19 mouse cellular contexts compared by ENCODE assay signal in genomic region chr13:90913675-90914192, GRCm38 (mm10). TPM values are rescaled to one million over a fixed set of nuclear protein-coding genes. Genes with fewer than 3 reads are reported as not detected.
DNase-seq lines count a peak whose midpoint lies in the region; ATAC-seq lines count a peak whose summit lies in the region.
"Had no signal": no experiment of that assay in that cellular context is flagged by ENCODE, and none has a peak within 500 bp of the region (broad histone marks: within the 10 kb centered on the region; RNA-seq: fewer than 3 reads in every experiment).

No protein-coding gene starts in this region.

- intact Hi-C loops in left cerebral cortex, postnatal 25 days (cut with DNase I): no loop called here
- intact Hi-C loops in left cerebral cortex, postnatal 4 days (cut with DNase I): no loop called here

- H3K36me3 ChIP-seq in forebrain, embryonic 11.5 days (ENCODE audit: control insufficient read depth, insufficient read depth, low read length): no peaks in the 10 kb centered on the region
- no peaks in the 10 kb centered on the region for H3K36me3 ChIP-seq in hindbrain, embryonic 14.5 days (replicated peaks; ENCODE audit: control insufficient read depth, insufficient read depth)
- H3K36me3 ChIP-seq in midbrain, embryonic 16.5 days (ENCODE audit: control insufficient read depth, insufficient read depth, low read length): no peaks in the 10 kb centered on the region
- H3K36me3 ChIP-seq: embryonic facial prominence, embryonic 13.5 days; lung, embryonic 15.5 days had no signal

- ATAC-seq in forebrain, embryonic 11.5 days (replicated peaks; ENCODE audit: low FRiP score): peak; percentile 8; the same call in 1 of the 2 replicates
- 0 out of 2 replicates have a peak, but pooled peaks have one; percentile 19 for ATAC-seq in hindbrain, embryonic 14.5 days (ENCODE audit: low FRiP score)
- ATAC-seq in midbrain, embryonic 16.5 days: peak; percentile 46
- ATAC-seq: activated CD4-positive, CD25-positive, alpha-beta regulatory T cell, adult 4 months; CD4-positive, CD25-positive, alpha-beta regulatory T cell, adult 4 months; inflammation-experienced regulatory T-cells, adult 6 months had no signal

- no peak overlapping the region for H3K4me2 ChIP-seq in forebrain, embryonic 11.5 days (ENCODE audit: low read depth, low read length, severe bottlenecking)
- peak overlapping the region; percentile 4; the same call in 1 of the 2 replicates for H3K4me2 ChIP-seq in hindbrain, embryonic 14.5 days (replicated peaks)
- H3K4me2 ChIP-seq in midbrain, embryonic 16.5 days (ENCODE audit: low read length): peak overlapping the region; percentile 23; the same call in 1 of the 2 replicates
- H3K4me2 ChIP-seq: embryonic facial prominence, embryonic 13.5 days; lung, embryonic 15.5 days had no signal

- DNase-seq in left cerebral cortex, postnatal 25 days (ENCODE audit: low spot score in 2 of 2): peak; percentile 31 to 36
- no peak for DNase-seq in left cerebral cortex, postnatal 4 days
- DNase-seq in forebrain, embryonic 11.5 days (ENCODE audit: low spot score): no peak
- DNase-seq in hindbrain, embryonic 14.5 days (ENCODE audit: low spot score): no peak
- DNase-seq in liver: no peak
- DNase-seq in Muller cell, postnatal 12 days (ENCODE audit: inconsistent ontology term): no peak
- DNase-seq in thymus, postnatal 10 days (ENCODE audit: low spot score in 2 of 2): no peak
- DNase-seq: cerebellum, adult 11 months; kidney, postnatal 10 days; thymus, postnatal 14 days had no signal

- no peaks in the 10 kb centered on the region for H3K9me3 ChIP-seq in forebrain, embryonic 11.5 days (ENCODE audit: control insufficient read depth, low read length)
- no peaks in the 10 kb centered on the region for H3K9me3 ChIP-seq in hindbrain, embryonic 14.5 days (ENCODE audit: control insufficient read depth, low read length)
- H3K9me3 ChIP-seq in midbrain, embryonic 16.5 days (replicated peaks; ENCODE audit: control insufficient read depth, low read length, poor library complexity, severe bottlenecking): no peaks in the 10 kb centered on the region
- H3K9me3 ChIP-seq: embryonic facial prominence, embryonic 13.5 days; lung, embryonic 15.5 days; megakaryocyte, embryonic 14.5 days had no signal

- peak overlapping the region; percentile 32; the same call in 1 of the 2 replicates for H3K27ac ChIP-seq in forebrain, embryonic 11.5 days (ENCODE audit: low read depth, low read length)
- H3K27ac ChIP-seq in hindbrain, embryonic 14.5 days: peak overlapping the region; percentile 73
- peak overlapping the region; percentile 84 for H3K27ac ChIP-seq in midbrain, embryonic 16.5 days (ENCODE audit: low read length)
- H3K27ac ChIP-seq: embryonic facial prominence, embryonic 13.5 days; lung, embryonic 15.5 days had no signal

- H3K9ac ChIP-seq in forebrain, embryonic 11.5 days (ENCODE audit: low read length): no peak overlapping the region
- no peak overlapping the region for H3K9ac ChIP-seq in hindbrain, embryonic 14.5 days
- H3K9ac ChIP-seq in midbrain, embryonic 16.5 days (ENCODE audit: low read depth, low read length): no peak overlapping the region
- H3K9ac ChIP-seq: embryonic facial prominence, embryonic 13.5 days; lung, embryonic 15.5 days had no signal

- no peak overlapping the region for H3K4me3 ChIP-seq in forebrain, embryonic 11.5 days (ENCODE audit: low read depth, low read length)
- no peak overlapping the region for H3K4me3 ChIP-seq in hindbrain, embryonic 14.5 days (replicated peaks; ENCODE audit: low read length)
- H3K4me3 ChIP-seq in midbrain, embryonic 16.5 days (ENCODE audit: low read depth, low read length): no peak overlapping the region
- H3K4me3 ChIP-seq: embryonic facial prominence, embryonic 13.5 days; lung, embryonic 15.5 days; megakaryocyte, embryonic 14.5 days had no signal

- H3K4me1 ChIP-seq in forebrain, embryonic 11.5 days (replicated peaks; ENCODE audit: control insufficient read depth, insufficient read depth, low read length): no peaks in the 10 kb centered on the region
- peaks cover 12% of the 10 kb centered on the region; the same call in 1 of the 2 replicates for H3K4me1 ChIP-seq in hindbrain, embryonic 14.5 days (replicated peaks; ENCODE audit: control insufficient read depth, insufficient read depth, low read length)
- peaks cover 12% of the 10 kb centered on the region for H3K4me1 ChIP-seq in midbrain, embryonic 16.5 days (ENCODE audit: control insufficient read depth, insufficient read depth, low read length)
- H3K4me1 ChIP-seq: embryonic facial prominence, embryonic 13.5 days; lung, embryonic 15.5 days; megakaryocyte, embryonic 14.5 days had no signal

- H3K27me3 ChIP-seq in forebrain, embryonic 11.5 days (ENCODE audit: control insufficient read depth, insufficient read depth, low read length): no peaks in the 10 kb centered on the region
- H3K27me3 ChIP-seq in hindbrain, embryonic 14.5 days (ENCODE audit: control insufficient read depth, insufficient read depth, low read length): no peaks in the 10 kb centered on the region
- no peaks in the 10 kb centered on the region for H3K27me3 ChIP-seq in midbrain, embryonic 16.5 days (ENCODE audit: control insufficient read depth, insufficient read depth, low read depth, low read length)
- H3K27me3 ChIP-seq: embryonic facial prominence, embryonic 13.5 days; lung, embryonic 15.5 days; megakaryocyte, embryonic 14.5 days had no signal

- WGBS in forebrain, embryonic 11.5 days: 43% methylated on average over 7 of the region's 7 CpGs
- WGBS in hindbrain, embryonic 14.5 days: 47% methylated on average over 7 of the region's 7 CpGs
- WGBS in midbrain, embryonic 16.5 days: 35% methylated on average over 7 of the region's 7 CpGs

RNA-seq across cellular contexts. Expression of gene Atp6ap1l, which starts 8.6 kb away (rescaled TPM):
- 10 to 100 TPM; 27.4 to 33.0 TPM for total RNA-seq in left cerebral cortex, postnatal 25 days (2021)
- total RNA-seq in left cerebral cortex, postnatal 4 days (2021): 1 to 10 TPM; 5.5 to 6.4 TPM
- 0.45 and 1.3 TPM in 2 replicates for polyA plus RNA-seq in forebrain, embryonic 11.5 days (2014; fragmentation: Nextera tagmentation; extraction: Ambion mirVana)
- 0.76 and 0.98 TPM in 2 replicates for polyA plus RNA-seq in hindbrain, embryonic 14.5 days (2014; fragmentation: Nextera tagmentation; extraction: Ambion mirVana)
- 0.44 and 0.82 TPM in 2 replicates for polyA plus RNA-seq in midbrain, embryonic 16.5 days (2015; fragmentation: Nextera tagmentation; extraction: Ambion mirVana)
- total RNA-seq: gastrocnemius, postnatal 4 days; liver, adult 2 months had no signal
- polyA plus RNA-seq: activated CD4-positive, CD25-positive, alpha-beta regulatory T cell, adult 4 months; embryonic facial prominence, embryonic 13.5 days; inflammation-experienced regulatory T-cells, adult 6 months; liver, adult 2 months; lung, embryonic 15.5 days had no signal

RNA-seq across cellular contexts. Expression of gene Rps23, which starts 9.0 kb away (rescaled TPM):
- total RNA-seq in left cerebral cortex, postnatal 25 days (2021): 100 to 1,000 TPM; 181 to 217 TPM
- 100 to 1,000 TPM; 321 to 367 TPM for total RNA-seq in left cerebral cortex, postnatal 4 days (2021)
- polyA plus RNA-seq in forebrain, embryonic 11.5 days (2014; fragmentation: Nextera tagmentation; extraction: Ambion mirVana): 184 and 225 TPM in 2 replicates
- polyA plus RNA-seq in hindbrain, embryonic 14.5 days (2014; fragmentation: Nextera tagmentation; extraction: Ambion mirVana): 132 and 156 TPM in 2 replicates
- 81.0 and 95.8 TPM in 2 replicates for polyA plus RNA-seq in midbrain, embryonic 16.5 days (2015; fragmentation: Nextera tagmentation; extraction: Ambion mirVana)

Comparison
In these comparisons a context has a peak if more than half of its experiments do, and no peak if none do; other contexts are left out.
1. DNase-seq: peak in left cerebral cortex, postnatal 25 days (2 of 2); none in left cerebral cortex, postnatal 4 days (single experiment), forebrain, embryonic 11.5 days (single experiment), hindbrain, embryonic 14.5 days (single experiment), liver (single experiment), Muller cell, postnatal 12 days (single experiment) and thymus, postnatal 10 days (0 of 2).
2. H3K27ac ChIP-seq: peak in every context shown above with its lines; median percentile 84 in midbrain, embryonic 16.5 days; 73 in hindbrain, embryonic 14.5 days; 32 in forebrain, embryonic 11.5 days.
3. Peak in every context shown above with its lines, with median percentiles within 50 percentile points of each other: ATAC-seq.